Mouse (Mus musculus) forelimb bud, embryonic 11.5 days (tissue): ENCODE results near the gene Aatk.

Experiments used
- DNase-seq: peaks from one replicate; pipeline ENCODE4 v3.0.0-alpha.2; 2012; ENCODE audit warnings: low read depth, low spot score

Aatk gene

DNA sequence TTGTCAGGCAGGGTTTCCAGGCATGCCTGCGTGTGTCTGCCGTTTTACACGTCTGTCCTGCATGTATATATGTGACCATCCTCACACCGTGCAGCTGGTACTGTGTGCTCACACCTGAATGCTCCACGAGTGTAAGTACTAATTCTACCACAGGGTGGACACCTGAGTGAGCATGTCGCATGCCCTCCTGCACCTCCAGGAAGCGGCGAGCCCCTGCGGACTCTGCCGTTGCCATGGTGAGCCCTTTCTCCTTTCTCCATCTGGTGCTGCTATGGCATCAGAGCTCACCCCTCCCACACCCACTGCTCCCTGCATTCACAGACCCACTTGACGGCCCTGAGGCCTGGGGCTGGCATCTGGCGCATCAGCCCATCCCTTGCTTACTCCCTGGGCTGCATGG lies 24.1 kb downstream of the Aatk start:
- no peak for DNase-seq

DNA sequence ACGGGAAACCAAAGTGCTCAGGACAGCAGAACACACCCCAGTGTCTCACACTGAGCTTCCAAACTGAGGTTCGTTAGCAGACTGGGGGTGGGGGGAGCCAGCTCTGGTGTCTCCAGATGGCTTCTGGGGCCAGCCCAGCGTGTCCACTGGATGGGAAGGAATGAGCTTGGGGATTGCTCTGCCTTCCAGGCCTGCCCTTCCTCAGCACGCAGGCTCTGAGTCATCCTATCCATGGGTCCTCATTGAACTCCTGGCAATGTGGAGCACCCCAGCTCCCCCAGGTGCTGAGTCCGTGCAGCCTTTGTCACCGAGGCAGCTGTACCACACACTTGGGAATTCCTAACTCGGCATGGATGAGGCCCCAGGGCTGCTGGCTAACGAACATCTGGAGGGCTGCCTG lies 24.8 kb downstream of the Aatk start:
- no peak for DNase-seq

GRCm38 (mm10) chr11:120021367-120021766 lies 25.6 kb downstream of the Aatk start:
- DNase-seq = no peak

GRCm38 (mm10) chr11:120019542-120020440 lies 27.2 kb downstream of the Aatk start:
- no peak for DNase-seq

DNA sequence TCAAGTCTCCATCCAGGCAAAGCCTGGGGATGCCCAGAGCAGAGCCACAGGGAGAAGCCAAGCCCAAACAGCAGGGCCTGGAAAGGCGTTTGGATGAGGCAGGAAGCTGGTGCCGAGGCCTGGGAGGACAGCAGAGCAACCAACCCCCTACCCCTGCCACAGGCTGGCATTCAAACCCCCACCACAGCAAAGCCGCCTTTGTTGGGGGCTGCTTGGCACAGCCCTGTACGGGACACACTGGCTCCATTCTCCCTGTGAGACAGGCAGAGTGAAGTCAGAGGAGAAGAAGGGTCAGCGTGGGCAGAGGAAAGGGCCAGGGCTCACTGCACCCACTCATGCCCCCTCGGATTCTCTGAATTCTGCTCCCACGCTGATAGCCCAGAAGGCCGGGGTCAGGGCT lies 30.0 kb downstream of the Aatk start:
- no peak for DNase-seq

GRCm38 (mm10) chr11:120014758-120015157 lies 32.2 kb downstream of the Aatk start:
- no peak for DNase-seq

- DNase-seq = peak; percentile 92
Observed at GRCm38 (mm10) chr11:120013174-120013711, 33.7 kb downstream of the Aatk start.

DNA sequence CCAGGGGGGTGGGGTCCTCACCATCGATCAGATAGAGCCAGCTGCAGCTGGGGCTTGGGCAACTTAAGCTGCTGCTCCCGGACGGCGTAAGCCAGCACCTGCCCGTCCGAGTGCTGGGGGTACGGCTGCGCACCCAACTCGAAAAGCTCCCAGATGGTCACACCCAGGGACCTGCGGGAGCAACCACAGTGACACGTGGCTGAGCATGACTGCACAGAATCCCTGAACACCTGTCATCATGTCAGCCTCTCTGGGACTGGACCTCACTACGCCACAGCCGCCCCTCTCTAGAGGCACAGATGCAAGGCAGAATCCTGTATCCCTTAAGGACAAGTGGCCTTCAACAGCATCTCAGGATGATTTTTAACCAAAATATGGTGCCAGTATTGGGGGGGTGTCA lies 34.3 kb downstream of the Aatk start:
- DNase-seq = no peak

- no peak for DNase-seq
Observed at GRCm38 (mm10) chr11:120011761-120012560, 35.0 kb downstream of the Aatk start.

- no peak for DNase-seq
Observed at GRCm38 (mm10) chr11:120011114-120011760, 35.7 kb downstream of the Aatk start.

GRCm38 (mm10) chr11:120009937-120010336 lies 37.0 kb downstream of the Aatk start:
- DNase-seq = no peak

- DNase-seq = no peak
Observed at GRCm38 (mm10) chr11:120008956-120009355, 38.0 kb downstream of the Aatk start.

DNA sequence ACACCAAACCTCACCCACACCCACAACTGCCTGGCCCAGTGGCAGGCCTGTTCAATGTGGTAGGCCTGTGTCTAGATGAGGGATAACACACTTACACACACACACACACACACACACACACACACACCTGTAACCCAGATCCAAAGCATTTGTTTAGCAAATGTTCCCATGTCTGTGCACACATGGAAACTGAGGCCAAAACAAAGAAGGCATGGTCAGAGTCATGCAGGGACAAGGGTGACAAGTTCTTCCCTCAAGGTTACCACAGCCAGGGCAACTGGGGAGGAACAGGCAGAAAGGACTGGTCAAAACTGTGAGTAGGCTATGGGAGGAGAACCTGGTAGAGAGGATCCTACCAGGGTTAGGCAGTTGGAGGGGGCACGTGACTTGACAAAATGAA lies 38.5 kb downstream of the Aatk start:
- no peak for DNase-seq

DNA sequence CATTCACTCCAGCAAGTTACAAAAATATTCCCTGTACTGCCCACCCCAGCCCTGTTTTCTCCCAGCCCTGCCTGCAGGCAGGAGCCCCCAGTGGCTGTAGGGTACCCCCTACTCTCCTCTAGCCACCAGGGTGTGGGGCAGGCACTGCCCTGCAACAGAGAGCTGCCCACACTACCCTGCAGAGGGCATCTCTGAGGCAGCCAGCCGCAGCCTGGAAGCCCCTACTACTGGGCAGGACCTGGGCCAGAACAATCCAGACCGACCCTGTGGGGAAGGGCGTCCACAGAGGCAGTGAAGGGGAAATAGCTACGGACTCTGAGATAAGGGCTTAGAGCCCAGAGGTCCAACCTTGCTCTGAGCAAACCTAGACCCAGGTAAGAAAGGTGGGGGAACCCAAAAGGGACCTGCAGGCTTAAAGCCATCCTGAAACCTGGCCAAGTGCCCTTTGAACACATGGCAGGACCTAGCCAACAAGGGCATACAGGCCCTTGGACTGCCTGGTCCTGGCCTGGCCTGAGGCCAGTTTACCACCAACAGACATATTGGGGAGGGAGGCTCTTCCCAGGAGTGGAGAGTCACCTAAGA lies 39.4 kb downstream of the Aatk start:
- DNase-seq = no peak

DNA sequence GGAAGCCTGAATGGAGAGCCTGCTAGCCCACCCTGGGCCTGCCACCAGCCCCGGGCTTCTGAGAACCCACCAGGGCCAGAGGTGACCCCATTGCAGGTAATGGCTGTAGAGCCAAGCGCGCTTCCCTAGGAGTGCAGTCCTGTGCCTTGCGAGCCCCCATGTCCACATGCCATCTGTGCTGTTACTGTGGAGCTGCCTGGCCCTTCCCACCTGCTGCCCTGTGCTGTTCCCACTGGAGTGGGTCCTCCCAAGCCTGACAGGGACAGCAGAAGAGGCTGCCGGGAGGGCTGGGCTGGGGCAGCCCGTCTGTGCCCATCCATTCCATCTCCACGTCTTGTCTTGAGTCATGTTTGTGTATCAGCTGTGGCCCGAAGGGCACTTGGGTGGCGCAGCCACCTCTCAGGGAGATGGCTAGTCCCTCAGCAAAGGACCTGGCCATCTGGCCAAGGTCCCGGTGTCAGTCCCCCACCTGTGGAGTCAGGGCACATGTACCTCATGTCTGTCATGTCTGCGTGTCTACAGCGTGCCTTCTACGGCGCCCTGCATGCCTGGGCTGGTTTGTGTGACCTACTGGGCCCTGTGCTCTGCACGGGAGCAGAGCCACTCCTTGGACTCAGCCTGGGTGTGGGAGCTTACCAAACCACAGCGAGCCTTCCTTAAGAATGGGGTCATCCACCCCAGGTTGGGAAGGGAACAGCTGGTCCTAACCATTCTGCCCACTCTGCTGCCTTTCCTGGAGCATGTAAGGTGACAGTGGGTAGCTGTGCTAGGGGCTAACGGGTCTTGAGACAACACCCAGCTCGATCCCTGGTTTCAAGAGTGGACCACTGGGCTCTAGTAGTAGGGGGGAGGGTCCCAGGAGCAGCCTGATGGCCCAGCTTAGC lies 41.3 kb downstream of the Aatk start:
- DNase-seq = no peak

DNA sequence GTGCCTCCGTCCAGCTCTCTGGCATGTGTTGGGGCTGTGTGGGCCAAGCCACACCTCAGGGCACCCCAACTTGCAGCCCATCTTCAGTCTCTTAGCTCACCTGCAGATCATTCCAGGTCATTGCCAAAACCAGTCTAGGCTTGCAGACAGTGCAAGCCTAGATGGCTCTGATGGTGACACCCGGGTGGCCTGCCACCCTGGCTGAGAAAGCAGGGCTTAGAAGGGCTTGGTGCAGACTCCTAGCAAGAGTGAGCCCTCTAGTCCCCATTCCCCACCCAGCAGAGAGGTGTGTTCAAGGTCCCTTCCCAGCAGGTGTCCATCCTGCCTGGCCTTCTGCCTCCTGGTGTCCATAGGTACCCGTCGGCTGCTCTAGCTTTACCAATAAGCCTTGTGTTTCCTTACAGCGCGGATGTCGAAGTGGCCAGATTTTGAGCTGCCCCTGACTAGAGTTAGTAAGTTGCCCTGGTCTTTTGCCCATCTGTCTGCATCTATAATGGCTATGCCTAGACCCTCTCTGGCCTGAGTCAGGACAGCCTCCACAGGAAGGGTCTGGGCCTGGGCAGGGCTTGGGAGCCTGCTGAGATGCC lies 44.2 kb downstream of the Aatk start:
- DNase-seq = no peak

- DNase-seq = no peak
Observed at GRCm38 (mm10) chr11:120002041-120002440, 44.9 kb downstream of the Aatk start.

DNA sequence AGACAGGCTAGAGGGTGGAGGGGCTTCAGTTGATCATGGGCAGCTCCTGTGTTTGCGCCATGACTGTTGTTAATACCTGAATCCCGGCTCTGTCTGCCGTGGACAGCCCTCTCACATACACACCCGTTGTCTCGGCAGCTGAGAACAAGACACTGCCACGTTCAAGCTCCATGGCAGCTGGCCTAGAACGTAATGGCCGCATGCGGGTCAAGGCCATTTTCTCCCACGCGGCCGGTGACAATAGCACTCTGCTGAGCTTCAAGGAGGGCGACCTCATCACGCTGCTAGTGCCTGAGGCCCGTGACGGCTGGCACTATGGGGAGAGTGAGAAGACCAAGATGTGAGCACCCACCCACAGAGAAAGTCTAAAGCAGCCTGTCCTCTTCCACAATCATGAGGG lies 49.6 kb downstream of the Aatk start:
- DNase-seq = no peak

GRCm38 (mm10) chr11:119991338-119991678 lies 55.7 kb downstream of the Aatk start:
- DNase-seq = peak; percentile 83

DNA sequence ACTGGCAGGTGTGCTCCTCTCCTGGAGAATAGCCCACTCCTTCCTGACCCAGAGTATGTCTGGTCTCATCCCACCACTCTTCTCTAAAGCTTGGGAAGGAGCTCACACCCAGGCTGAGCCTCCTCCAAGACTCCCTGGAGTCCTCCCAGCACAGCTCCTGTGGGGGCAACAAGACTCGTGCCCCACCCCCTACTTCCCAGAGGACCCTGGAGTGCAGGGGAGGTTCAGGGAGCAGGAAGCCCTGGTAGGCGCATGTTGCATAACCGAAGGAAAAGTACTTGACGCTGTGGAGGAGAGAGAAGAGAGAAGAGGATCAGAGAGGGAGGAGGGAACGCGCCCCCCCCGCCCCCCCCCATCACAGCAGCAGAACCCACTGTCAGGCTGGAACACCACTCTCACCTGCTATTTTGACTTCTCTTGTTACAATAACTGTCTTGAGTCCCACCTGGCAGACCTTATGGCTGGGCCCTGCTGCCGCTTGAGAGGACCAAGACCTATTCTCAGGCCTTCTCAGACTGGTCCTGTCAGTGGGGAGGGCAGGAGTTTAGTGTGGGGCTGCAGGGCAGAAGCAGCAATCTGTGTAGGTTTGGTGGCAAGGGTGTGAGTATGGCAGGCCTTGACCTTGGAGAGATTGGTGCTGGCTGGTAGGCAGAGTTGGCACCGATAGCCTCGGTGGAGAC lies 56.2 kb downstream of the Aatk start:
- DNase-seq = no peak
